ENCODE assay signal across 7 mouse cellular contexts in genomic region chr5:3152149-3152865, GRCm38 (mm10).
DNase-seq lines count a peak whose midpoint lies in the region; ATAC-seq and TF ChIP-seq lines count a peak whose summit lies in the region.
"Not testable (repeated sequence)": the region's sequence is repeated elsewhere in the genome, so short reads cannot be mapped to it uniquely, and the experiment has no call there.

No protein-coding gene starts in this region.

- H3K4me2 ChIP-seq in forebrain, embryonic 11.5 days (ENCODE audit: low read depth, low read length, severe bottlenecking), result peak overlapping the region; percentile 47
- peak overlapping the region; percentile 76 for H3K4me2 ChIP-seq in heart, embryonic 13.5 days
- peak overlapping the region; percentile 57 for H3K4me2 ChIP-seq in kidney, postnatal 0 days (ENCODE audit: low read length)
- peak overlapping the region; percentile 45 for H3K4me2 ChIP-seq in limb, embryonic 15.5 days
- H3K4me2 ChIP-seq in midbrain, embryonic 15.5 days, result peak overlapping the region; percentile 78

- not testable (repeated sequence) for TF ChIP-seq CTCF in kidney, postnatal 0 days (IDR thresholded peaks at IDR 0.05; ENCODE audit: low read depth); small intestine, adult 2 months (IDR thresholded peaks at IDR 0.05; ENCODE audit: extremely low read depth, insufficient read length, insufficient replicate concordance, low read depth, low read length)

- H3K4me1 ChIP-seq in forebrain, embryonic 11.5 days (replicated peaks; ENCODE audit: control insufficient read depth, insufficient read depth, low read length); heart, embryonic 13.5 days; kidney, postnatal 0 days (replicated peaks; ENCODE audit: insufficient read depth, low read length); limb, embryonic 15.5 days; midbrain, embryonic 15.5 days; small intestine, adult 2 months (ENCODE audit: control insufficient read depth, insufficient read depth, insufficient read length, low read length): not testable (repeated sequence)

- not testable (repeated sequence) for H3K27me3 ChIP-seq in forebrain, embryonic 11.5 days (ENCODE audit: control insufficient read depth, insufficient read depth, low read length); heart, embryonic 13.5 days (replicated peaks); kidney, postnatal 0 days (ENCODE audit: insufficient read depth, low read length); limb, embryonic 15.5 days; midbrain, embryonic 15.5 days (replicated peaks); small intestine, adult 2 months (ENCODE audit: control insufficient read depth, insufficient read depth, low read length)

- peak overlapping the region; percentile 83 for H3K27ac ChIP-seq in forebrain, embryonic 11.5 days (ENCODE audit: low read depth, low read length)
- H3K27ac ChIP-seq in heart, embryonic 13.5 days (replicated peaks), result peak overlapping the region; percentile 24; the same call in 1 of the 2 replicates
- H3K27ac ChIP-seq in kidney, postnatal 0 days; limb, embryonic 15.5 days; small intestine, adult 2 months (ENCODE audit: insufficient read depth, low read depth, low read length): not testable (repeated sequence)
- peak overlapping the region; percentile 47; the same call in 1 of the 2 replicates for H3K27ac ChIP-seq in midbrain, embryonic 15.5 days

- H3K9me3 ChIP-seq in forebrain, embryonic 11.5 days (ENCODE audit: control insufficient read depth, low read length); heart, embryonic 13.5 days; kidney, postnatal 0 days (replicated peaks; ENCODE audit: low read length); limb, embryonic 15.5 days; midbrain, embryonic 15.5 days: not testable (repeated sequence)

- peak; percentile 84 for ATAC-seq in forebrain, embryonic 11.5 days (replicated peaks; ENCODE audit: low FRiP score)
- peak; percentile 31; the same call in 1 of the 2 replicates for ATAC-seq in heart, embryonic 13.5 days (ENCODE audit: extremely low read depth, insufficient number of reproducible peaks, low FRiP score, low TSS enrichment)
- ATAC-seq in kidney, postnatal 0 days (replicated peaks; ENCODE audit: low FRiP score, low read depth), result peak; percentile 40; the same call in 1 of the 2 replicates
- peak; percentile 80 for ATAC-seq in limb, embryonic 15.5 days (ENCODE audit: insufficient number of reproducible peaks, low FRiP score, low TSS enrichment, low read depth)
- peak; percentile 90 for ATAC-seq in midbrain, embryonic 15.5 days (replicated peaks)

- TF ChIP-seq POLR2A in small intestine, adult 2 months (IDR thresholded peaks at IDR 0.05; ENCODE audit: low read depth, low read length), result not testable (repeated sequence)

- not testable (repeated sequence) for H3K36me3 ChIP-seq in forebrain, embryonic 11.5 days (ENCODE audit: control insufficient read depth, insufficient read depth, low read length); heart, embryonic 13.5 days; kidney, postnatal 0 days (ENCODE audit: insufficient read depth, low read length); limb, embryonic 15.5 days; midbrain, embryonic 15.5 days (replicated peaks); small intestine, adult 2 months (ENCODE audit: control insufficient read depth, insufficient read depth, low read length)

- H3K4me3 ChIP-seq in forebrain, embryonic 11.5 days (ENCODE audit: low read depth, low read length), result peak overlapping the region; percentile 18; the same call in 1 of the 2 replicates
- peak overlapping the region; percentile 50 for H3K4me3 ChIP-seq in heart, embryonic 13.5 days
- peak overlapping the region; percentile 26; the same call in 1 of the 2 replicates for H3K4me3 ChIP-seq in kidney, postnatal 0 days (replicated peaks; ENCODE audit: low read depth, low read length)
- H3K4me3 ChIP-seq in limb, embryonic 15.5 days, result peak overlapping the region; percentile 32
- peak overlapping the region; percentile 40 for H3K4me3 ChIP-seq in midbrain, embryonic 15.5 days
- H3K4me3 ChIP-seq in small intestine, adult 2 months (ENCODE audit: low read depth, low read length), result peak overlapping the region; percentile 38

- DNase-seq in adrenal gland, postnatal 10 days, result peak; percentile 53
- DNase-seq in forebrain, embryonic 11.5 days (ENCODE audit: low spot score), result peak; percentile 74
- DNase-seq in kidney, postnatal 0 days (ENCODE audit: low spot score), result peak; percentile 1

- H3K9ac ChIP-seq in forebrain, embryonic 11.5 days (ENCODE audit: low read length), result peak overlapping the region; percentile 48
- H3K9ac ChIP-seq in heart, embryonic 13.5 days, result peak overlapping the region; percentile 73
- H3K9ac ChIP-seq in kidney, postnatal 0 days (ENCODE audit: low read depth, low read length); limb, embryonic 15.5 days: not testable (repeated sequence)
- peak overlapping the region; percentile 42 for H3K9ac ChIP-seq in midbrain, embryonic 15.5 days

- WGBS in forebrain, embryonic 11.5 days, result 24% methylated on average over 26 of the region's 26 CpGs
- WGBS in heart, embryonic 13.5 days, result 24% methylated on average over 26 of the region's 26 CpGs
- whole genome bisulfite sequencing in kidney, postnatal 0 days, result 25% methylated on average over 25 of the region's 26 CpGs
- 24% methylated on average over 26 of the region's 26 CpGs for WGBS in limb, embryonic 15.5 days
- 21% methylated on average over 26 of the region's 26 CpGs for WGBS in midbrain, embryonic 15.5 days
- 22% methylated on average over 26 of the region's 26 CpGs for WGBS in small intestine, adult 2 months

Comparison
In these comparisons a context has a peak if more than half of its experiments do, and no peak if none do; other contexts are left out.
1. DNase-seq: peak in every context shown above with its lines; median percentile 74 in forebrain, embryonic 11.5 days; 53 in adrenal gland, postnatal 10 days; 1 in kidney, postnatal 0 days.
2. ATAC-seq: peak in every context shown above with its lines; median percentile 90 in midbrain, embryonic 15.5 days; 84 in forebrain, embryonic 11.5 days; 80 in limb, embryonic 15.5 days; 40 in kidney, postnatal 0 days; 31 in heart, embryonic 13.5 days.